Mouse (Mus musculus): ENCODE measurements around the gene Xrra1. TPM values are rescaled to one million over a fixed set of nuclear protein-coding genes. Genes with fewer than 3 reads are reported as not detected.
"Not testable (repeated sequence)": the region's sequence is repeated elsewhere in the genome, so short reads cannot be mapped to it uniquely, and the experiment has no call there.

The Xrra1 gene
- polyA plus RNA-seq, 1 experiment: 1.3 TPM

GRCm38 (mm10) chr7:99954212-99954611 is 95.3 kb downstream of the Xrra1 start:
- TF ChIP-seq POLR2A (IDR thresholded peaks at IDR 0.05; ENCODE audit: extremely low read depth, insufficient read depth, low read length) (no peak), CTCF (IDR thresholded peaks at IDR 0.05; ENCODE audit: extremely low read depth, insufficient read depth, low read length) (no peak)
- no peak overlapping the region; the same call in 1 of the 2 replicates for H3K27ac ChIP-seq (ENCODE audit: insufficient read depth, low read length)

GRCm38 (mm10) chr7:99956095-99956494 is 97.2 kb downstream of the Xrra1 start:
- no peak overlapping the region for H3K27ac ChIP-seq (ENCODE audit: insufficient read depth, low read length)
- H3K4me3 ChIP-seq (ENCODE audit: insufficient read depth, low read length): no peak overlapping the region
- TF ChIP-seq POLR2A (IDR thresholded peaks at IDR 0.05; ENCODE audit: extremely low read depth, insufficient read depth, low read length) (no peak), CTCF (IDR thresholded peaks at IDR 0.05; ENCODE audit: extremely low read depth, insufficient read depth, low read length) (no peak)
- H3K4me1 ChIP-seq (ENCODE audit: control insufficient read depth, insufficient read depth, low read length): peaks cover 10% of the 10 kb centered on the region

More at GRCm38 (mm10) chr7:99954212-99954611, 95.3 kb downstream of the Xrra1 start:
- peaks cover 7% of the 10 kb centered on the region for H3K4me1 ChIP-seq (ENCODE audit: control insufficient read depth, insufficient read depth, low read length)
- H3K4me3 ChIP-seq (ENCODE audit: insufficient read depth, low read length): no peak overlapping the region

GRCm38 (mm10) chr7:99957226-99957965 is 98.5 kb downstream of the Xrra1 start:
- peaks cover 13% of the 10 kb centered on the region for H3K4me1 ChIP-seq (ENCODE audit: control insufficient read depth, insufficient read depth, low read length)
- peak overlapping the region; percentile 26; the same call in 1 of the 2 replicates for H3K27ac ChIP-seq (ENCODE audit: insufficient read depth, low read length)
- no peak overlapping the region for H3K4me3 ChIP-seq (ENCODE audit: insufficient read depth, low read length)
- TF ChIP-seq CTCF (IDR thresholded peaks at IDR 0.05; ENCODE audit: extremely low read depth, insufficient read depth, low read length) (no peak), POLR2A (IDR thresholded peaks at IDR 0.05; ENCODE audit: extremely low read depth, insufficient read depth, low read length) (no peak)

- H3K4me3 ChIP-seq (ENCODE audit: insufficient read depth, low read length); H3K27ac ChIP-seq (ENCODE audit: insufficient read depth, low read length): not testable (repeated sequence)
- H3K4me1 ChIP-seq (ENCODE audit: control insufficient read depth, insufficient read depth, low read length): peaks cover 16% of the 10 kb centered on the region
These were observed 101.7 kb downstream of the Xrra1 start for GRCm38 (mm10) chr7:99960571-99960970.

GRCm38 (mm10) chr7:99961518-99961917 is 102.6 kb downstream of the Xrra1 start:
- H3K27ac ChIP-seq (ENCODE audit: insufficient read depth, low read length): no peak overlapping the region
- H3K4me1 ChIP-seq (ENCODE audit: control insufficient read depth, insufficient read depth, low read length): peaks cover 23% of the 10 kb centered on the region
- TF ChIP-seq CTCF (IDR thresholded peaks at IDR 0.05; ENCODE audit: extremely low read depth, insufficient read depth, low read length) (no peak), POLR2A (IDR thresholded peaks at IDR 0.05; ENCODE audit: extremely low read depth, insufficient read depth, low read length) (no peak)
- no peak overlapping the region for H3K4me3 ChIP-seq (ENCODE audit: insufficient read depth, low read length)

- TF ChIP-seq POLR2A (IDR thresholded peaks at IDR 0.05; ENCODE audit: extremely low read depth, insufficient read depth, low read length) (no peak), CTCF (IDR thresholded peaks at IDR 0.05; ENCODE audit: extremely low read depth, insufficient read depth, low read length) (no peak)
- H3K27ac ChIP-seq (ENCODE audit: insufficient read depth, low read length): peak overlapping the region; percentile 51; the same call in 1 of the 2 replicates
These were observed 103.8 kb downstream of the Xrra1 start for GRCm38 (mm10) chr7:99962536-99963236.

GRCm38 (mm10) chr7:99963237-99963860 is 104.4 kb downstream of the Xrra1 start:
- H3K4me1 ChIP-seq (ENCODE audit: control insufficient read depth, insufficient read depth, low read length): peaks cover 29% of the 10 kb centered on the region
- peak overlapping the region; percentile 51; the same call in 1 of the 2 replicates for H3K27ac ChIP-seq (ENCODE audit: insufficient read depth, low read length)
- no peak overlapping the region; the same call in 1 of the 2 replicates for H3K4me3 ChIP-seq (ENCODE audit: insufficient read depth, low read length)
- TF ChIP-seq CTCF (IDR thresholded peaks at IDR 0.05; ENCODE audit: extremely low read depth, insufficient read depth, low read length) (no peak), POLR2A (IDR thresholded peaks at IDR 0.05; ENCODE audit: extremely low read depth, insufficient read depth, low read length) (no peak)

More at GRCm38 (mm10) chr7:99962536-99963236, 103.8 kb downstream of the Xrra1 start:
- H3K4me3 ChIP-seq (ENCODE audit: insufficient read depth, low read length): peak overlapping the region; percentile 3; the same call in 1 of the 2 replicates
- H3K4me1 ChIP-seq (ENCODE audit: control insufficient read depth, insufficient read depth, low read length): peaks cover 25% of the 10 kb centered on the region

GRCm38 (mm10) chr7:99965020-99965841 is 106.3 kb downstream of the Xrra1 start:
- TF ChIP-seq CTCF (IDR thresholded peaks at IDR 0.05; ENCODE audit: extremely low read depth, insufficient read depth, low read length) (no peak), POLR2A (IDR thresholded peaks at IDR 0.05; ENCODE audit: extremely low read depth, insufficient read depth, low read length) (peak; percentile 67)
- Histone ChIP-seq H3K4me1 (ENCODE audit: control insufficient read depth, insufficient read depth, low read length) (peaks cover 38% of the 10 kb centered on the region), H3K27ac (ENCODE audit: insufficient read depth, low read length) (peak overlapping the region; percentile 94), H3K4me3 (ENCODE audit: insufficient read depth, low read length) (peak overlapping the region; percentile 44)

Measured in cortical plate, adult 2 months (tissue).